Mouse (Mus musculus) G1E (cell line): ENCODE measurements at regions not wholly inside any gene's neighbourhood (a gene's known extent, or its start where the extent isn't known, plus 50 kb on each side); places are given as distances from the start of the nearest gene placed in this dataset.

ENCODE experiments used
- CTCF ChIP-seq: IDR thresholded peaks from 2 replicates; pipeline ENCODE4 v1.5.1; 2012; ENCODE audit warnings: low read depth, low read length, inconsistent platforms, mixed read lengths
- GATA1 ChIP-seq: IDR thresholded peaks from 2 replicates; pipeline ENCODE4 v1.6.1; 2012; ENCODE audit warnings: borderline replicate concordance, low read length, inconsistent platforms, mixed read lengths
- GATA2 ChIP-seq: IDR thresholded peaks from 2 replicates; pipeline ENCODE4 v1.6.1; 2012; ENCODE audit warnings: low read depth, low read length, inconsistent platforms, borderline replicate concordance
- POLR2AphosphoS5 ChIP-seq: IDR thresholded peaks from 2 replicates; pipeline ENCODE4 v1.6.1; 2012; ENCODE audit warnings: low read depth, low read length, inconsistent platforms; ENCODE audit not compliant: insufficient replicate concordance
- TAL1 ChIP-seq: conservative IDR thresholded peaks from 2 replicates; pipeline ENCODE4 v1.6.1; 2012; ENCODE audit warnings: low read depth, low read length, inconsistent platforms, mixed read lengths

- TF ChIP-seq CTCF (no peak), GATA1 (no peak), TAL1 (no peak), POLR2AphosphoS5 (no peak), GATA2 (no peak)
These were observed 221.0 kb downstream of the Emx2 start for GRCm38 (mm10) chr19:59679191-59679590.
